Comparison of ENCODE assay signal across 9 mouse cellular contexts in genomic region chr5:123059757-123060520, GRCm38 (mm10). TPM values are rescaled to one million over a fixed set of nuclear protein-coding genes. Genes with fewer than 3 reads are reported as not detected.
DNase-seq lines count a peak whose midpoint lies in the region; ATAC-seq and TF ChIP-seq lines count a peak whose summit lies in the region.
"Had no signal": no experiment of that assay in that cellular context is flagged by ENCODE, and none has a peak within 500 bp of the region (broad histone marks: within the 10 kb centered on the region; RNA-seq: fewer than 3 reads in every experiment).

No protein-coding gene starts in this region.

- H3ac ChIP-seq in myocyte (ENCODE audit: control insufficient read depth, insufficient read length) = no peak overlapping the region

- no peaks in the 10 kb centered on the region for H3K79me2 ChIP-seq in myocyte (ENCODE audit: control insufficient read depth, insufficient read depth)

- DNase-seq in CD4-positive, CD25-positive, alpha-beta regulatory T cell, adult 2 months (ENCODE audit: low read depth, low spot score) = peak; percentile 78
- peak; percentile 53 for DNase-seq in urinary bladder, postnatal 14 days (ENCODE audit: low spot score)
- DNase-seq in urinary bladder, postnatal 36 days (ENCODE audit: low spot score in 2 of 2) = no peak
- DNase-seq in heart, adult 8-10 months (ENCODE audit: low spot score) = peak; percentile 53
- DNase-seq in kidney, postnatal 4 days = peak; percentile 63 to 74
- DNase-seq in ovary, postnatal 14 days (ENCODE audit: low spot score) = no peak

- H3K36me3 ChIP-seq in myocyte (ENCODE audit: control insufficient read depth, insufficient read depth) = no peaks in the 10 kb centered on the region

- H3K4me3 ChIP-seq in myocyte = no peak overlapping the region

- H3K4me2 ChIP-seq in myocyte (ENCODE audit: low read depth) = peak overlapping the region; percentile 63

- no peaks in the 10 kb centered on the region for H3K27me3 ChIP-seq in myocyte (ENCODE audit: control insufficient read depth, insufficient read depth, insufficient read length)

- ATAC-seq in CD4-positive, CD25-positive, alpha-beta regulatory T cell, adult 4 months = no peak

- no peak for TF ChIP-seq POLR2A in myocyte (IDR thresholded peaks at IDR 0.05; ENCODE audit: insufficient read length, low read depth)

TF ChIP-seq in myocyte, 11 proteins besides CTCF, POLR2A, EP300 and RAD21:
- peak; percentile 58 to 77 (median 63) for TF ChIP-seq MYOD1 (IDR thresholded peaks at IDR 0.05; ENCODE audit: control insufficient read depth in 1 of 3, insufficient read length in 2 of 3, low read depth in 2 of 3)
- TF ChIP-seq E2F4 (IDR thresholded peaks at IDR 0.05; ENCODE audit: insufficient read depth) = no peak
- TF ChIP-seq TCF12 (IDR thresholded peaks at IDR 0.05; ENCODE audit: insufficient read depth, poor library complexity, severe bottlenecking) = peak; percentile 14
- TF ChIP-seq MAX (IDR thresholded peaks at IDR 0.05; ENCODE audit: low read depth) = no peak
- no peak for TF ChIP-seq REST (IDR thresholded peaks at IDR 0.05; ENCODE audit: insufficient read depth, insufficient read length)
- TF ChIP-seq TCF3 (IDR thresholded peaks at IDR 0.05; ENCODE audit: insufficient read length, low read depth) = no peak
- TF ChIP-seq MYOG (IDR thresholded peaks at IDR 0.05; ENCODE audit: control insufficient read depth in 1 of 3, insufficient read depth in 1 of 3, insufficient read length in 2 of 3, low read depth in 2 of 3) = peak in 2 of 3 experiments; percentile 70 to 81
- TF ChIP-seq CEBPB (IDR thresholded peaks at IDR 0.05; ENCODE audit: insufficient read depth, poor library complexity, severe bottlenecking) = no peak

RNA-seq across cellular contexts. Expression of gene Tmem120b, which starts 8.3 kb away (rescaled TPM):
- 1 to 10 TPM; 3.4 to 4.3 TPM for polyA plus RNA-seq in CD4-positive, CD25-positive, alpha-beta regulatory T cell, adult 4 months (2017; shearing (Covaris generic))
- 10 to 100 TPM in 1 of 4 experiments, 1 to 10 TPM in 3; 7.7 to 10.7 (median 8.4) TPM for total RNA-seq in heart, adult 8-10 months (2022)
- 41.3 TPM for polyA plus RNA-seq in myocyte (2012; fragmentation: generic; extraction: Trizol)

RNA-seq across cellular contexts. Expression of gene Morn3, which starts 13.1 kb away (rescaled TPM):
- polyA plus RNA-seq in CD4-positive, CD25-positive, alpha-beta regulatory T cell, adult 4 months (2017; shearing (Covaris generic)) = 1 to 10 TPM; 5.2 to 6.9 TPM
- not detected for total RNA-seq in heart, adult 8-10 months (2022)
- polyA plus RNA-seq in myocyte (2012; fragmentation: generic; extraction: Trizol) = not detected
- polyA plus RNA-seq: liver, embryonic 16.5 days had no signal

RNA-seq across cellular contexts. Expression of gene Orai1, which starts 45.1 kb away (rescaled TPM):
- 1 to 10 TPM; 4.2 to 8.1 TPM for polyA plus RNA-seq in CD4-positive, CD25-positive, alpha-beta regulatory T cell, adult 4 months (2017; shearing (Covaris generic))
- total RNA-seq in heart, adult 8-10 months (2022) = 10 to 100 TPM; 13.3 to 16.3 (median 15.2) TPM
- polyA plus RNA-seq in myocyte (2012; fragmentation: generic; extraction: Trizol) = 36.7 TPM

Comparison
In these comparisons a context has a peak if more than half of its experiments do, and no peak if none do; other contexts are left out.
1. DNase-seq: peak in CD4-positive, CD25-positive, alpha-beta regulatory T cell, adult 2 months (single experiment), urinary bladder, postnatal 14 days (single experiment), heart, adult 8-10 months (single experiment) and kidney, postnatal 4 days (2 of 2); none in urinary bladder, postnatal 36 days (0 of 2) and ovary, postnatal 14 days (single experiment).